Mouse (Mus musculus) CH12.LX (cell line): Measurements from ENCODE around the gene Man1a.

Experiments
- CTCF ChIP-seq, 2 experiments: IDR thresholded peaks in 1 of 2; conservative IDR thresholded peaks in 1 of 2; 2 replicates each; pipeline ENCODE4 v1.5.1; 2011 to 2012; ENCODE audit warnings: low read depth in 2 of 2, low read length in 2 of 2, improper control_type of control experiment in 1 of 2, inconsistent platforms in 1 of 2, mild to moderate bottlenecking in 1 of 2, moderate library complexity in 1 of 2
- E2F4 ChIP-seq: IDR thresholded peaks from 2 replicates; pipeline ENCODE4 v1.6.1; 2011; ENCODE audit warnings: low read depth, low read length, improper control_type of control experiment; ENCODE audit not compliant: insufficient replicate concordance
- EP300 ChIP-seq: IDR thresholded peaks from 2 replicates; pipeline ENCODE4 v1.6.1; 2011; ENCODE audit warnings: low read length, improper control_type of control experiment
- HCFC1 ChIP-seq: IDR thresholded peaks from 2 replicates; pipeline ENCODE4 v1.6.1; 2012; ENCODE audit warnings: low read depth, mild to moderate bottlenecking, inconsistent platforms, low read length, improper control_type of control experiment
- POLR2AphosphoS2 ChIP-seq: IDR thresholded peaks from 2 replicates; pipeline ENCODE4 v1.6.1; 2011; ENCODE audit warnings: low read depth, low read length, improper control_type of control experiment
- USF1 ChIP-seq: IDR thresholded peaks from 2 replicates; pipeline ENCODE4 v1.6.1; 2014; ENCODE audit warnings: low read depth, mild to moderate bottlenecking, inconsistent platforms, low read length, improper control_type of control experiment

DNA sequence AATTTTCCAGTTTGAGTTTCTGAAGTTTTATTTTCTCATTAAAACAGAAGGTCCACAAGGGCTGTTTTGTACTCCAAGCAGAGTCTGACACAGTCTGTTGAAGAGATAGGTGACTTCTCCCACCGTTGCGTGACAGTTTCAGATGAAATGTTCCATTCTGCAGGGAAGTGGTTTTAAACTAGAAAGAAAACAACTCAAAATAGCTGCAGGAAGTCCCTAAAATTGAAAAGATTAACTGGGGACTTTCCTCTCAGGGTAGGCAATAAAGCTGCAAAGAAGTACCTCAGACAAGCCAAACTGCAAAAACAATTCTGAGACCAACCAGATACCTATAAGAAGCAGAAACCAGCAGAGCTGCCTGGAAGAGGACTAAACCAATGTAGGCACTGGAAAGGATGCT is 70.6 kb downstream of the Man1a start:
- no peak for TF ChIP-seq CTCF (conservative IDR thresholded peaks at IDR 0.05 in 1 of 2, IDR thresholded peaks at IDR 0.05 in 1 of 2; ENCODE audit: low read depth in 2 of 2, low read length in 2 of 2)
- TF ChIP-seq E2F4, result peak; percentile 81; the same call in 1 of the 2 replicates
- TF ChIP-seq USF1, result no peak
- TF ChIP-seq HCFC1, result peak; percentile 44; the same call in 1 of the 2 replicates
- TF ChIP-seq POLR2AphosphoS2, result no peak
- TF ChIP-seq EP300, result peak; percentile 99
